Mouse (Mus musculus): ENCODE measurements around the gene Atf4. TPM values are rescaled to one million over a fixed set of nuclear protein-coding genes. Genes with fewer than 3 reads are reported as not detected.

Gene Atf4
- 538 to 573 TPM (median 553 TPM) in 4 replicates for total RNA-seq (2023; ENCODE audit: inconsistent age)

DNA sequence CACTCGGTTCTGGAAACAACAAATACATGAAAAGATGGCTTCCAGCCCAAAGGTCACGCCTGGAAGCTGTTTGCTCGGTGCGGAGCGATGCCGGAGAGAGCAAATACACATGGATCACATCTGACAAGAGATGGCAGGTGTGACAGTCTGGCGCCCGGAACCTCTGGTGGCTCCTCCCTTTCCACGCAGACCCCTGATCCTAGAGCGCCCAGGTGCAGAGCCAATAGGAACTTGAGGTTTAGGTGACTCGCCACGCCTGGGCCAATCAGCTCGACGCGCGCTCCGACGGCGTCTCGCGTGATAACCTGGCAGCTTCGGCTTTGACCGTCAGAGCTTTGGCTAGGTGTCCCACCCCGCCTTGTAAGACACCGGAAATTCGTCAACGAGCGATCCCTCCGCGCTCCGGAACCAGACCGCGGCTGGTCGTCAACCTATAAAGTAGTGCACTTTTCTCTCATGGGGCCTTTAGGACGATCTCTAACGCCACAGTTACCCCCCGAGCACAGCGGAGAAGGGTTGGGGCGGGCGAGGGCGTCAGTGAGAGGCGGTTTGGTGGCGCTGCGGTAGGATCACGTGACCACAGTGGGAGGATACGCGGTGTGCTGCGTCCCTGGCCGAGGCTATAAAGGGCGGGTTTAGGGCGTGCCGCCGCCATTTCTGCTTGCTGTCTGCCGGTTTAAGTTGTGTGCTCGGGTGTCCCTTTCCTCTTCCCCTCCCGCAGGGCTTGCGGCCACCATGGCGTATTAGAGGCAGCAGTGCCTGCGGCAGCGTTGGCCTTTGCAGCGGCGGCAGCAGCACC, at the start of gene Atf4:
Gene Atf4, plus strand, starts transcription at position 338 of the 799 bp plus-strand sequence.

DNA sequence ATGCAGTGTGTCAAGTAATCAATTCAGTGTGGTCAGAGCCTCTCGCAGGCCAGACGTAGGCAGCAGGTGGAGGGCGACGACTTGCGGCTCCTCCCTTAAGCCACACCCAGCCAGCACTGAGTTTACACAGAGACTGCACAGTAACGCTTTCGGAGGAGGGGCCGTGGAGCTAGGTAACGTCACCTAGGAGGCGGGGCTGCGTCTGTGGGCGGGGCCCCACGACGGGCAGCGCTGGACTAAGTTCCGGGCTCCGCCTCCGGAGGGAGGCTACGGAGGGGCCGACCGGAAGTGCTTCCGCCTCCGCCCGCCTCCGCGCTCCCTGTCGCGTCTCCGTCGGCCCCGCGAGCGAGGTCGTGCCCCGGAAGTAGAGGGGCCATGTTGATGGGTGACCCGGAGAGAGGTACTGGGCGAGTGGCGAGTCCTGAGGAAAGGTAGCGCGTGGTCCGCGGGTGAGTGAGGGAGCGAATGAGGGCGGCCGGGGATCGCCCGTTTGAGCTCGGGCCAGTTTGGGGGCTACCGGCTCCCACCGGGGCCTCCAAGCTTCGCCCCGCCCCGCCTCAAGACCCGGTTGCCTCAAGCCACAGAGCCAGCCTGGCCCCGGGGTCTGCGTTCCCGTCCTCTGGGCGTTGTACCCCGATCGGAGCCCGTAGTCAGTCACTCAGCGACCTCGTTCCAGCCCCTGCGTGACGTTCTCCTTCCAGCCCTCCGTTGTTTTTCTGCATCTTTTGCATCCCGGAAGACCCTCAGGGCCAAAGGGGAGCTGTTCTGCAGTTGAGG, 21.1 kb upstream of the Atf4 start, which contains the start of gene Mief1:
Gene Mief1, plus strand, starts transcription at position 286 of the 777 bp plus-strand sequence.

DNA sequence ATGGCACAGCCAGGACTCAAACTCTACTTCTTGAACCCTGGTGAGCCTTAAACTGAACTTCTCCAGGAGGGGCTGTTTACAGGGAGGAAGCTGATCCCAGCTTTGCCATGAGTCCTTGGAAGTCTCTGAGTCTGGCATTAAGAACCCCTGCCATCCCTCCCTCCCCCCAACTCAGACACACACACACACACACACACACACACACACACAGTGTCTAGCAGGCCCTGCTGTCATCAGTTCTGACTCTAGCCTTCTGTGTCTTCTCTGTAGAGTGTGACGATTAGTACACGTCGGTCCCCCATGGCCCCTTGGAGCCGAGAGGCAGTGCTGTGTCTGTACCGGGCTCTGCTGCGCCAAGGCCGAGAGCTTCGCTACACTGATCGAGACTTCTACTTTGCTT, 19.4 kb upstream of the Atf4 start, which contains the start of gene AC140267.1:
Gene AC140267.1, plus strand, starts transcription at position 301 of the 400 bp plus-strand sequence.

DNA sequence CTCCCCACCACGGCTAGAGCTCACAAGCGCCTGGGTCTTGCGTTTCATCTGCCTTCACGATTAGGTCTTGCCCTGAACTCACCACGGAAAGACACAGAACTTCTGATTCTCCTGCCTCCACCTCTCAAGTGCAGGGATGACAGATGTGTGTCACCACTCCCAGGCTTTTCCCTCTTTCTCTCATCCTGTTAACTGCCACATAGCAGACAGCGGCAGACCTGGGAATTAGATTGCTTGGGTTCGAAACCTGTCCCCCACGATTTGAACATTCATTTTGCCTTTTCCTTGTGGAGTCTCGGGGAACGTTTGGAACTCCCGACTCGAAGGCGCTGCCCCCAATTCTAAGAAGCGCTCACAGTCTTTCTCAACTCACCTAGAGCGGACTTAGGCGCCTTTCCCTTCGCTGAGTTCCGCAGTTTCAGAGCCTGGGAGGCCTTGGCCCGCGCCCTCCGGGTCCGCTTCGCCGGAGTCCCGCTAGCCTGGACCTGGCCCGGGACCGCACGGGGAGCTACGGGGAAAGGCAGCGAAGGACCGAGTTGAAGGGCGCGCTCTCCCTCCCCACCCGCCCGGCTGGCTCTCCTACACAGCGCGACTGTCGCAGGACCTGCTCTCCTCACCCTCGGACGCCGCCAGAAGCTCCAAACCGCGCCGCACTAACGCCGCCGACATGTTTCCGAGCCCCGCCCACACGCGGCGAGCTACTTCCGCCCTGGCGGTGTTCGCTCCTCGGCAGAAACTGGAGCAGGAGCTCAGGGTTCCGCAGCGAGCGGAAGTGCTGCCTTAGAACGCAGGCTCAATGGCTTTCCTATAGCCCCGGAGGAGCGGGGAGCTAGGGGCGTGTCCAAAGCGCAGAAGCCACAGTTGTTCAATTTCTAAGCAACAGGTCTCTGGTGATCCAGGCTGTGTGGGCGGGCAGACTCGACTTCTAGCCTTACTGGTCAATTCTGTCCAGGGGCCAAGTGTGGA, 8.9 kb downstream of the Atf4 start, which contains the start of gene Rps19bp1:
Gene Rps19bp1, minus strand, starts transcription at position 706 of the 966 bp plus-strand sequence.

GRCm38 (mm10) chr15:80286851-80287415, 31.9 kb downstream of the Atf4 start, which contains the start of gene Cacna1i:
Gene Cacna1i, plus strand, starts transcription at chr15:80287238.

Other genes starting within 250 kb of the Atf4 start
- gene Pdgfb, start 240.2 kb upstream of the Atf4 start, total RNA-seq (2023; ENCODE audit: inconsistent age), result 0.42 to 1.4 TPM (median 0.93 TPM) in 3 of 4 replicates, not detected in the other
- gene Syngr1, start 163.8 kb upstream of the Atf4 start, total RNA-seq (2023; ENCODE audit: inconsistent age), result not detected in 4 replicates
- gene Rpl3, start 163.3 kb upstream of the Atf4 start, total RNA-seq (2023; ENCODE audit: inconsistent age), result 1,031 to 1,101 TPM (median 1,075 TPM) in 4 replicates
- 18.6 to 21.3 TPM (median 19.5 TPM) in 4 replicates for gene Tab1, start 122.1 kb upstream of the Atf4 start, total RNA-seq (2023; ENCODE audit: inconsistent age)
- not detected in 4 replicates for gene Mgat3, start 81.5 kb upstream of the Atf4 start, total RNA-seq (2023; ENCODE audit: inconsistent age)
- 46.0 to 51.0 TPM (median 48.1 TPM) in 4 replicates for gene Mief1, start 21.2 kb upstream of the Atf4 start, total RNA-seq (2023; ENCODE audit: inconsistent age)
- gene AC140267.1, start 19.3 kb upstream of the Atf4 start, total RNA-seq (2023; ENCODE audit: inconsistent age), result 9.1 to 12.2 TPM in 2 of 4 replicates, not detected in the others
- 22.3 to 32.0 TPM (median 24.1 TPM) in 4 replicates for gene Rps19bp1, start 9.1 kb downstream of the Atf4 start, total RNA-seq (2023; ENCODE audit: inconsistent age)
- gene Cacna1i, start 32.1 kb downstream of the Atf4 start, total RNA-seq (2023; ENCODE audit: inconsistent age), result 44.5 to 54.6 TPM (median 48.5 TPM) in 4 replicates